Mouse (Mus musculus) T-cell, adult 2 months (primary cell): Measurements from ENCODE around the gene Shld2.
"Not testable (repeated sequence)": the region's sequence is repeated elsewhere in the genome, so short reads cannot be mapped to it uniquely, and the experiment has no call there.

ENCODE experiments used
- DNase-seq: peaks from one replicate; pipeline ENCODE4 v3.0.0; 2022; ENCODE audit warnings: low spot score

The Shld2 gene

GRCm38 (mm10) chr14:34318113-34318512 lies 7.8 kb upstream of the Shld2 start:
- no peak for DNase-seq

- DNase-seq: peak; percentile 20
These were observed 7.1 kb upstream of the Shld2 start for GRCm38 (mm10) chr14:34317431-34317830.

GRCm38 (mm10) chr14:34316346-34316745 lies 6.1 kb upstream of the Shld2 start:
- no peak for DNase-seq

- DNase-seq: no peak
These were observed 4.5 kb upstream of the Shld2 start for GRCm38 (mm10) chr14:34314796-34315195.

GRCm38 (mm10) chr14:34314383-34314782 lies 4.1 kb upstream of the Shld2 start:
- DNase-seq: not testable (repeated sequence)

GRCm38 (mm10) chr14:34313612-34314011 lies 3.3 kb upstream of the Shld2 start:
- no peak for DNase-seq

GRCm38 (mm10) chr14:34312339-34313048 lies 2.2 kb upstream of the Shld2 start:
- DNase-seq: no peak

- no peak for DNase-seq
These were observed 1.4 kb upstream of the Shld2 start for GRCm38 (mm10) chr14:34311691-34312090.

- peak; percentile 51 for DNase-seq
These were observed 833 bp upstream of the Shld2 start for GRCm38 (mm10) chr14:34311021-34311631.

GRCm38 (mm10) chr14:34309907-34310233 lies 423 bp downstream of the Shld2 start:
- no peak for DNase-seq

GRCm38 (mm10) chr14:34309266-34309665 lies 1.0 kb downstream of the Shld2 start:
- DNase-seq: no peak

GRCm38 (mm10) chr14:34303265-34303680 lies 7.0 kb downstream of the Shld2 start:
- no peak for DNase-seq

GRCm38 (mm10) chr14:34302681-34303242 lies 7.5 kb downstream of the Shld2 start:
- no peak for DNase-seq

GRCm38 (mm10) chr14:34298871-34299700 lies 11.2 kb downstream of the Shld2 start:
- no peak for DNase-seq

GRCm38 (mm10) chr14:34297634-34298033 lies 12.7 kb downstream of the Shld2 start:
- DNase-seq: no peak

- no peak for DNase-seq
These were observed 13.3 kb downstream of the Shld2 start for GRCm38 (mm10) chr14:34297038-34297437.

- DNase-seq: no peak
These were observed 13.9 kb downstream of the Shld2 start for GRCm38 (mm10) chr14:34296350-34296749.

- no peak for DNase-seq
These were observed 16.7 kb downstream of the Shld2 start for GRCm38 (mm10) chr14:34293641-34294040.

- no peak for DNase-seq
These were observed 20.1 kb downstream of the Shld2 start for GRCm38 (mm10) chr14:34290229-34290628.

GRCm38 (mm10) chr14:34289259-34290015 lies 20.9 kb downstream of the Shld2 start:
- no peak for DNase-seq

- no peak for DNase-seq
These were observed 21.9 kb downstream of the Shld2 start for GRCm38 (mm10) chr14:34288396-34288795.

- DNase-seq: no peak
These were observed 28.5 kb downstream of the Shld2 start for GRCm38 (mm10) chr14:34281736-34282269.
